Mouse (Mus musculus): ENCODE results near the gene Ube4b. TPM values are rescaled to one million over a fixed set of nuclear protein-coding genes. Genes with fewer than 3 reads are reported as not detected.
"Not testable (repeated sequence)": the region's sequence is repeated elsewhere in the genome, so short reads cannot be mapped to it uniquely, and the experiment has no call there.

Gene Ube4b
- polyA plus RNA-seq, 1 experiment from 2014 or later, result 55.3 TPM

DNA sequence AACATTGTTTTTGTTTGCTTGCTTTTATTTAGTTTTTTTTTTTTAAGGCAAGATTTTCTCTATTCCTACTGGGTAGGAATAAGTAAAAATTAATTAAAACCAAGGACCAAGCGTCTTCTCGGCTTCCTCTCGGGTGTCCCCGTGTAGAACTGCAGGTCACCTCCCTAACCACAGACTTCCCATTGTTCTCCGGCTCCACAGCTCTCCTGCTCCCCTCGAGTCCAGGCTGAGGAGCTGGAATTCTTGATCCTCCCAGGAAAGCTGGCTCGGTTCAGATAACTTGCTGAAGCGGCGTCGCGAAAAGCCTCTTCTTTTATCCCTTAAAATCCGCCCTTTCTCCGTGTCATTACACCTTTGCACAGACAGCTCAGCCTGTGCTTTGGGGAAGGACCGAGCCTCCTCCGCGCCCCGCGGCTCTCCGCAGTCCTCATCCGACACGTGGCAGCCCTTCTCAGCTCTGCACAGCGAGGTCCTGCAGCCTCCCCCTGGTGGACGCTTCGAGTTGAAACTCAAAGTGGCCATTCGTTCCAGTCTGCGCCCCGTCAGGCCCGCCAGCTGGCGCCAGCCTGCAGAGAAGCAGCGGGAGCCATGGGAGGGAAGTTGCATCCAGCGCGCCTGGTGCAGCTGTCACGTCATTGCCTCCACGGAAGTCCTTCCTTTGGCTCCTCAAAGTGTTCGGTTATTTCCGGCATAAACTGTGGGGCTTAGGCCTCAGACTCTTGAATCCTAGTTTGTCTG is 18.6 kb upstream of the Ube4b start:
- 0% methylated on average over 36 of the region's 36 CpGs for WGBS
- H3K4me3 ChIP-seq (ENCODE audit: low read depth, low read length), result peak overlapping the region; percentile 27
- H3K9ac ChIP-seq (replicated peaks; ENCODE audit: low read depth, low read length), result peak overlapping the region; percentile 61
- peak; percentile 98 for ATAC-seq (ENCODE audit: low read depth)
- no peaks in the 10 kb centered on the region for H3K27me3 ChIP-seq (ENCODE audit: control insufficient read depth, insufficient read depth, low read length)
- peak overlapping the region; percentile 95 for H3K27ac ChIP-seq (ENCODE audit: low read depth, low read length)
- H3K4me2 ChIP-seq (ENCODE audit: low read depth, low read length), result peak overlapping the region; percentile 62
- H3K36me3 ChIP-seq (ENCODE audit: control insufficient read depth, insufficient read depth, low read length), result no peaks in the 10 kb centered on the region
- H3K4me1 ChIP-seq (ENCODE audit: control insufficient read depth, insufficient read depth, low read length), result peaks cover 16% of the 10 kb centered on the region; the same call in 1 of the 2 replicates
- no peaks in the 10 kb centered on the region for H3K9me3 ChIP-seq (ENCODE audit: control insufficient read depth, low read length)

- peak overlapping the region; percentile 62 for H3K4me2 ChIP-seq (ENCODE audit: low read depth, low read length)
- ATAC-seq (ENCODE audit: low read depth), result no peak
- H3K4me3 ChIP-seq (ENCODE audit: low read depth, low read length), result peak overlapping the region; percentile 27; the same call in 1 of the 2 replicates
- no peaks in the 10 kb centered on the region for H3K27me3 ChIP-seq (ENCODE audit: control insufficient read depth, insufficient read depth, low read length)
- H3K9me3 ChIP-seq (ENCODE audit: control insufficient read depth, low read length), result no peaks in the 10 kb centered on the region
- WGBS, result 35% methylated on average over 1 of the region's 1 CpGs
- peak overlapping the region; percentile 95 for H3K27ac ChIP-seq (ENCODE audit: low read depth, low read length)
- peaks cover 16% of the 10 kb centered on the region; the same call in 1 of the 2 replicates for H3K4me1 ChIP-seq (ENCODE audit: control insufficient read depth, insufficient read depth, low read length)
- no peaks in the 10 kb centered on the region for H3K36me3 ChIP-seq (ENCODE audit: control insufficient read depth, insufficient read depth, low read length)
- peak overlapping the region; percentile 61; the same call in 1 of the 2 replicates for H3K9ac ChIP-seq (replicated peaks; ENCODE audit: low read depth, low read length)
Observed at GRCm38 (mm10) chr4:149444465-149444864, 17.9 kb upstream of the Ube4b start.

DNA sequence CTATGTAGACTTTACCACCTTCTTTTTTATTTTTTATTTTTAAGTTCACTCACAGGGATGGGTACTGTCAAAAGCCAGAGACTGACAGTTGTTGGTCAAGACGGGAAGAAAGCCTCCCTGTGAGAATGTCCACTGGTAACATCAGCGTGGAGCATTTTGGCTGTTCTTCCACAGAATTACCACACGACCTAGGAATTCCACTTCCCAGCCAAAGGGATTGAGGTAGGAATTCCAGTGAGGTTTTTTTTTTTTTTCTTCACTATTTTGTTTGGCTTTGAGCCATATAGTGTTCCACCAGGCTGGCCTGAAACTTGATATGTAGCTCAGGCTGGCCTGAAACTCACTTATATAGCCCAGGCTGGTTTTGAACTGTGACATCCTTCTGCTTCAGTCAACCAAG is 15.9 kb upstream of the Ube4b start:
- no peak overlapping the region for H3K9ac ChIP-seq (replicated peaks; ENCODE audit: low read depth, low read length)
- no peak for ATAC-seq (ENCODE audit: low read depth)
- peaks cover 16% of the 10 kb centered on the region; the same call in 1 of the 2 replicates for H3K4me1 ChIP-seq (ENCODE audit: control insufficient read depth, insufficient read depth, low read length)
- H3K4me3 ChIP-seq (ENCODE audit: low read depth, low read length), result no peak overlapping the region
- H3K9me3 ChIP-seq (ENCODE audit: control insufficient read depth, low read length), result no peaks in the 10 kb centered on the region
- no peak overlapping the region for H3K4me2 ChIP-seq (ENCODE audit: low read depth, low read length)
- H3K36me3 ChIP-seq (ENCODE audit: control insufficient read depth, insufficient read depth, low read length), result no peaks in the 10 kb centered on the region
- 70% methylated on average over 3 of the region's 3 CpGs for WGBS
- no peak overlapping the region for H3K27ac ChIP-seq (ENCODE audit: low read depth, low read length)
- H3K27me3 ChIP-seq (ENCODE audit: control insufficient read depth, insufficient read depth, low read length), result no peaks in the 10 kb centered on the region

GRCm38 (mm10) chr4:149440576-149440975 is 14.0 kb upstream of the Ube4b start:
- Histone ChIP-seq H3K4me2 (ENCODE audit: low read depth, low read length) (no peak overlapping the region), H3K4me1 (ENCODE audit: control insufficient read depth, insufficient read depth, low read length) (peaks cover 9% of the 10 kb centered on the region; the same call in 1 of the 2 replicates), H3K27me3 (ENCODE audit: control insufficient read depth, insufficient read depth, low read length) (no peaks in the 10 kb centered on the region), H3K4me3 (ENCODE audit: low read depth, low read length) (no peak overlapping the region), H3K9ac (replicated peaks; ENCODE audit: low read depth, low read length) (no peak overlapping the region), H3K36me3 (ENCODE audit: control insufficient read depth, insufficient read depth, low read length) (no peaks in the 10 kb centered on the region), H3K9me3 (ENCODE audit: control insufficient read depth, low read length) (no peaks in the 10 kb centered on the region), H3K27ac (ENCODE audit: low read depth, low read length) (no peak overlapping the region)
- no peak for ATAC-seq (ENCODE audit: low read depth)
- WGBS, result 47% methylated on average over 8 of the region's 8 CpGs

DNA sequence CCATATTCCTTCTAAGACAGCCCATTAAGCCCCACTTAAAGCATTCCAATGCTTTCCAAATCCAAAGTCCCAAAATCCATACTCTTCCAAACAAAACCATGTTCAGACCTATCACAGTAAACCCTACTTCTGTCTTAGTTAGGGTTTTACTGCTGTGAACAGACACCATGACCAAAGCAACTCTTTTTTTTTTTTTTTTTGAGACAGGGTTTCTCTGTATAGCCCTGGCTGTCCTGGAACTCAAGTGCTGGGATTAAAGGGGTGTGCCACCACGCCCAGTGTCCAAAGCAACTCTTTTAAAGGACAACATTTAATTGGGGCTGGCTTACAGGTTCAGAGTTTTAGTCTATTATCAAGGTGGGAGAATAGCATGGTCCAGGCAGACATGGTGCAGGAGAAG is 5.3 kb upstream of the Ube4b start:
- ATAC-seq (ENCODE audit: low read depth); H3K9ac ChIP-seq (replicated peaks; ENCODE audit: low read depth, low read length); H3K27ac ChIP-seq (ENCODE audit: low read depth, low read length); H3K4me3 ChIP-seq (ENCODE audit: low read depth, low read length); H3K27me3 ChIP-seq (ENCODE audit: control insufficient read depth, insufficient read depth, low read length); H3K4me1 ChIP-seq (ENCODE audit: control insufficient read depth, insufficient read depth, low read length); H3K4me2 ChIP-seq (ENCODE audit: low read depth, low read length); H3K36me3 ChIP-seq (ENCODE audit: control insufficient read depth, insufficient read depth, low read length); H3K9me3 ChIP-seq (ENCODE audit: control insufficient read depth, low read length): not testable (repeated sequence)
- WGBS, result 84% methylated on average over 1 of the region's 1 CpGs

- H3K9ac ChIP-seq (replicated peaks; ENCODE audit: low read depth, low read length), result no peak overlapping the region
- no peaks in the 10 kb centered on the region for H3K36me3 ChIP-seq (ENCODE audit: control insufficient read depth, insufficient read depth, low read length)
- H3K4me3 ChIP-seq (ENCODE audit: low read depth, low read length), result no peak overlapping the region
- no peak overlapping the region for H3K27ac ChIP-seq (ENCODE audit: low read depth, low read length)
- no peak overlapping the region for H3K4me2 ChIP-seq (ENCODE audit: low read depth, low read length)
- 83% methylated on average over 5 of the region's 5 CpGs for WGBS
- H3K9me3 ChIP-seq (ENCODE audit: control insufficient read depth, low read length), result no peaks in the 10 kb centered on the region
- no peaks in the 10 kb centered on the region for H3K27me3 ChIP-seq (ENCODE audit: control insufficient read depth, insufficient read depth, low read length)
- no peak for ATAC-seq (ENCODE audit: low read depth)
- 0 out of 2 replicates have a peak, but pooled peaks cover under 1% of the 10 kb centered on the region for H3K4me1 ChIP-seq (ENCODE audit: control insufficient read depth, insufficient read depth, low read length)
Observed at GRCm38 (mm10) chr4:149429592-149429991, 3.0 kb upstream of the Ube4b start.

DNA sequence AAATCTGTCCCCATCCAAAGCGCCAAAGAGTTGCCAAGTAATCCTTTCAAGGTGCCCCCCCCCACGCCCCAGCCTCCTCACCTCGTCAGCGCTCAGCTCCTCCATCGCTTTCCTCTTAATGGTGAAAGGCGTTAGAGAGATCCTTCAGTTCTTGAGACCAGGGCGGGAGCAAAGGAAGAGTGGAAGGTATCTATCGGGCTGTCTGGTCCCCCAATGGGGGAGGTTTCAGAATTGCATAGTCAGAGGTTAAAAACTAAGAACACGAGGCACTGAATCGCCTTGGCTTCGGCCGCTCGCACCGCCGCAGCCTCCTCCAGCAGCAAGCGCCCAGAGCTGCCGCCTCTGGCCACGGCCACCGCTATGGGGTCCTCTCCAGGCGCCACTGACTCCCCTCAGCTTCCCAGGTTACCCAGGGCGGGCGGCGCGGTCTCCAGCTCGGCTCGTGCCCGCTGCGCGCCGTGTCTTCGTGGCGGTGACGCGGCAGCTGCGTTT is 702 bp downstream of the Ube4b start:
- Histone ChIP-seq H3K4me1 (ENCODE audit: control insufficient read depth, insufficient read depth, low read length) (peaks cover 12% of the 10 kb centered on the region; the same call in 1 of the 2 replicates), H3K4me2 (ENCODE audit: low read depth, low read length) (peak overlapping the region; percentile 85), H3K9ac (replicated peaks; ENCODE audit: low read depth, low read length) (peak overlapping the region; percentile 86), H3K27ac (ENCODE audit: low read depth, low read length) (peak overlapping the region; percentile 95), H3K27me3 (ENCODE audit: control insufficient read depth, insufficient read depth, low read length) (no peaks in the 10 kb centered on the region), H3K9me3 (ENCODE audit: control insufficient read depth, low read length) (no peaks in the 10 kb centered on the region), H3K36me3 (ENCODE audit: control insufficient read depth, insufficient read depth, low read length) (no peaks in the 10 kb centered on the region), H3K4me3 (ENCODE audit: low read depth, low read length) (peak overlapping the region; percentile 96)
- under 1% methylated on average over 35 of the region's 35 CpGs for WGBS
- ATAC-seq (ENCODE audit: low read depth), result no peak; the same call in none of the 2 replicates

- Histone ChIP-seq H3K27me3 (ENCODE audit: control insufficient read depth, insufficient read depth, low read length) (no peaks in the 10 kb centered on the region), H3K9ac (replicated peaks; ENCODE audit: low read depth, low read length) (peak overlapping the region; percentile 47), H3K9me3 (ENCODE audit: control insufficient read depth, low read length) (no peaks in the 10 kb centered on the region), H3K4me2 (ENCODE audit: low read depth, low read length) (peak overlapping the region; percentile 85), H3K36me3 (ENCODE audit: control insufficient read depth, insufficient read depth, low read length) (no peaks in the 10 kb centered on the region), H3K4me3 (ENCODE audit: low read depth, low read length) (peak overlapping the region; percentile 96), H3K27ac (ENCODE audit: low read depth, low read length) (peak overlapping the region; percentile 29; the same call in 1 of the 2 replicates), H3K4me1 (ENCODE audit: control insufficient read depth, insufficient read depth, low read length) (peaks cover 12% of the 10 kb centered on the region; the same call in 1 of the 2 replicates)
- 2% methylated on average over 9 of the region's 9 CpGs for WGBS
- ATAC-seq (ENCODE audit: low read depth), result no peak
Observed at GRCm38 (mm10) chr4:149424755-149425154, 1.8 kb downstream of the Ube4b start.

DNA sequence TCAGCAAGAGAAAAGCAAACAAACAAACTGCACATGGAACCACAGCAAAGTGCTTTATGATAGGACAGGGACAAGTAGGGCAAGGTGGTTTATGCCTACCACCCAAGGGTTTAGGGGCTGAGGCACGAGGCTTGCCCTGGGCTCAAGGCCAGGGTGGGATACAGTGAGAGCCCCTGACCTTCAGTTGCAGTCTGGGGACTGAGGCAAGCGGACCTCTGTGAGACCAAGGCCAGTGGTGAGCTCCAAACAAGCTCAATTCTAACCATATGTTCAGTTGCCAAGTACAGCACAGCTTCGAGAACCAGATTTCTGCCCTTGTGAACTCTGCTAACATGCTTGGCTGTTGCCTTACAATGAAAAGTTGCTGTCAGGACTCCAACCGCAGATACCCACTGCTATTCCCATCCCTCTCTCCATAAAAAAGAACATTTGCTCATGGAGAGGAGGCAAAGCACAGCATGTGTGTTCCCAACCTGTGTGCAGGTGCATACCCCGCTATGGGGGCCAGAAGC is 8.6 kb downstream of the Ube4b start:
- 80% methylated on average over 5 of the region's 5 CpGs for WGBS
- H3K9me3 ChIP-seq (ENCODE audit: control insufficient read depth, low read length), result no peaks in the 10 kb centered on the region
- no peak overlapping the region for H3K4me3 ChIP-seq (ENCODE audit: low read depth, low read length)
- H3K36me3 ChIP-seq (ENCODE audit: control insufficient read depth, insufficient read depth, low read length), result no peaks in the 10 kb centered on the region
- no peak for ATAC-seq (ENCODE audit: low read depth)
- no peak overlapping the region for H3K27ac ChIP-seq (ENCODE audit: low read depth, low read length)
- H3K4me2 ChIP-seq (ENCODE audit: low read depth, low read length), result no peak overlapping the region
- H3K9ac ChIP-seq (replicated peaks; ENCODE audit: low read depth, low read length), result no peak overlapping the region
- peaks cover 23% of the 10 kb centered on the region for H3K4me1 ChIP-seq (ENCODE audit: control insufficient read depth, insufficient read depth, low read length)
- H3K27me3 ChIP-seq (ENCODE audit: control insufficient read depth, insufficient read depth, low read length), result no peaks in the 10 kb centered on the region

Measured in neural tube, embryonic 14.5 days (tissue).